Mouse (Mus musculus): ENCODE data around the gene Csf1.
"Not testable (repeated sequence)": the region's sequence is repeated elsewhere in the genome, so short reads cannot be mapped to it uniquely, and the experiment has no call there.

Csf1 gene

DNA sequence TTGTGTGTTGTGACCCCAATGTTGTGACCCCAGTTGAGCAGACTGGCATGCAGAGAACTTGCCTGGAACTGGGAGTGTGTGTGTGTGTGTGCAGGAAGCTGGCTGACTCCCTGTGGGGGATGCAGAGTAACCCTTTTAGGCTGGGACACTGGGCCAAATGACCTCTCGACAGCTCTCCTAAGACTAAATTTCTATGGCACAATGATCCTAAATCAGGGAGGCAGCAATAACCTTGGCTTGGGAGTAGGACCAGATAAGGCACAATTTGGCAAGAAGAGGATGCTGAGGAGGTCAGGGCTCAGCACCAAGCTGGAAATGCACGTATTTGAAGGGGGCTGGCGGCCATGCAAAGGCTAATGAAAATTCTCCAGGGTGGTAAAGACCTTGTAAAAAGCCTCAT lies 14.2 kb downstream of the Csf1 start:
- no peak for DNase-seq

GRCm38 (mm10) chr3:107743650-107744049 lies 16.6 kb downstream of the Csf1 start:
- no peak for DNase-seq

- peak; percentile 28 for DNase-seq
These were observed 17.2 kb downstream of the Csf1 start for GRCm38 (mm10) chr3:107743107-107743506.

DNA sequence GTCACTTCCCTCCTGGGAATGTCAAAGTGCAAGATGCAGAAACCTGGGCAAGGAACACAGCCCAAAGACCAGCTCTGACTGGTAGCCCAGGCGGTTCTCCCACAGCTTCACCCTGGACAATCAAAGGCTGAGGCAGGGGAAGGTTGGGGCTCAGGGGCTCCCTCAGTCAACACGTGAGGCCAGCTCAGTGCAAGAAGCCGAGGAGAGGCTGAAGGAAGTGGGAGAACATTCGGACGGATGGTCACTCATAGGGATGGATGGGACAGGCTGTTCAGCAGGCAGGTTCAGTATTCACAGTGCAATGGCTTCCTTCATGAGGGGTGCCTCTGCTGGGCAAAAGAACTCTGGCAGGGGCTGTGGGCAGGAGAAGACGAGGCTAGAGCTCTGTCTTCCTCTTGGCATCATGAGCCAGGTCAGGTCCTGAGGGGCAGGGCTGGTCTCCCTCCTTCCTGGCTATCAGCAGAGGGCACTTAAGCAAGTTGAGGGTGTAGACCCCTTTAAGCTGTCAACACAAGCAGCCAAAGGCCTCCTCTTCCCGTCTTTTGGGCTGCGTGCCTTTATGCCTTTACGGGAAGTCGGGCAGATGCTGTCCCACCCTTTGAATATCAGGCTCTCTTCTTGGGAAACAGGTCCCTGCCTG lies 18.1 kb downstream of the Csf1 start:
- no peak for DNase-seq

DNA sequence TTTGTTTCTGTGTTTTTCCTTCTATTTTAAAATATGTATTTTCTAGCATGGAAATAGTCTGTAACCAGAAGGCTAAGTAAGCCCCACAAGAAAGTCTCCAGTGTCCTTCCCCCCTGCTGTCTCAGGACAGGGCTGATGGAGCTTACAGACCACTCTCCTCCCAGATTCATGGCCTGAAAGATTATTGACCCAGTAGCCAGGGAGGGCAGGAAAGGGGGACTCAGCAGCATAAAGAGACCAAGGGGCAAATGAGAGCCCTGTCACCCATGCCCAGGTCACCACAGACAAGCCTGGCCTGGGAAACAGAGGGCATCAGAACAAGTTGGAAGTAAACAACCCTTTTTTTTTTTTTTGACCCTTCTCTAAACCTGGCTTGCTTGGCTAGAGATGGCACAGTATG lies 18.9 kb downstream of the Csf1 start:
- DNase-seq = no peak

DNA sequence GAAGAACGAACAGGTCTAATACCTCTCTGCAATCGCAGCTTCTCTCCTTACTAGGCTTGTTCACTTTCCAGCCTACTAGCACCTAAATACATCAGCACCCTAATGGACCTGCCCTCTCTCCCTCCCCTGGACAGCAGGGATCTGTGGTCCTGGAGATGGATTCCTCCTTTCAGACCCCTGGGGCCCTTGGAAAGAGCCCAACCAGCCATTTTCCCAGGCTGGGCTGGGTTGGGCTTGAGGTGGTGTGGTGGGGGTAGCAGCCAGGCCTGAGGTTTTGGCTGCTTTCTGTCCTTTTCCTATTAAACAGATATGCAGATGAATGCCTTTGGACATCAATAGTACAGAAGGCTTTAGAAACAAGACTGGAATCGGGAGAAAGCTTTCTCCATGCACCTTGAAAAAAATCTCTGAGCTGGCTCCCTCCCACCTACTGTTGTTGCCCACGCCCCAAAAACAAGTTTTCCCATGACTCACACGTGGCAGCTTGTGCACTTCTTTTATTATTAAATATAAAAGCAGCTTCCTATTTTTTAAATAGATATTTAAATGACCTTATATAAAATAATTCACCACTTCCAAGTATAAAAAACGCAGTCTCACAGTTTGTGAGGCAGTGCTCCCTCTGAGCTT lies 19.6 kb downstream of the Csf1 start:
- DNase-seq = peak; percentile 55

GRCm38 (mm10) chr3:107739966-107740365 lies 20.3 kb downstream of the Csf1 start:
- no peak for DNase-seq

DNA sequence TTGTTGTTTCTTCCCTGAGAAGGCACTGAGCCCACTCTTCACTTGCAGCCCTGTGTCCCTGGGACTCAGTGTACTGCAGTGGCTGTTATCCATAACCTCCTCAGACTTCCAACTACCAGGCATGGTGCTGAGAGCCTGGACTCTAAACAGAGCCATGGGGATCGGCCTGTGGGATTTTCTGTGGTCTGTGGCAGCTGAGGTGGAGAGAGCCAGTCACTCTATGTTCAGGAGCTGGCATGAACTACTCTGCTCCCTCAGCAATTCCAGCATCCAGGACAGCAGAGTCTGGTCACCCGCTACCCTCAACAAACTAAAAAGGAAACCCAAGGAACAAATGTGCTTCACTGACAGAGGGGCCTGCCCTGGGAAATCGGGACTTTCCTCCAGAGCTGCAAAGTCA lies 20.8 kb downstream of the Csf1 start:
- no peak for DNase-seq

DNA sequence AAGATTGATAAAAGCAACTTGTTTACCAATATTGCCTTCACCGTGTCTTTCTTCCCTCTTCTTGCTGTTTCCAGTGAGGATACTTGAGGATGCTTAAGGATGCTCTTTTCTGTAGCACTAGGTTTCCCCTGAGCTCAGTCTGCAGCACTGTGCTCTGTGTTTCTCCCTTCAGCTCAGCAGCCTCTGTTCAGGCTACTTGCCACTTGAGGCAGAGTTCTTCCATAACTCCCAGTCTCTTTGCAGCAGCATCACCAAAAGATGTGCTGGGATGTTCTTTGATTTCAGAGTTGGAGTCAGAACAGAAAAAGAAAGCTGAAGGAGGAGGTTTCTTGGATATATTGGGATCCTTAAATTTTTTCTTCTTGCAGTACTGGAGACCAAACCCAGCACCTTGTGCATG lies 21.6 kb downstream of the Csf1 start:
- no peak for DNase-seq

GRCm38 (mm10) chr3:107737609-107738190 lies 22.6 kb downstream of the Csf1 start:
- no peak for DNase-seq

- not testable (repeated sequence) for DNase-seq
These were observed 24.6 kb downstream of the Csf1 start for GRCm38 (mm10) chr3:107735620-107736019.

GRCm38 (mm10) chr3:107733329-107733728 lies 26.9 kb downstream of the Csf1 start:
- no peak for DNase-seq

- DNase-seq = no peak
These were observed 30.0 kb downstream of the Csf1 start for GRCm38 (mm10) chr3:107730236-107730635.

DNA sequence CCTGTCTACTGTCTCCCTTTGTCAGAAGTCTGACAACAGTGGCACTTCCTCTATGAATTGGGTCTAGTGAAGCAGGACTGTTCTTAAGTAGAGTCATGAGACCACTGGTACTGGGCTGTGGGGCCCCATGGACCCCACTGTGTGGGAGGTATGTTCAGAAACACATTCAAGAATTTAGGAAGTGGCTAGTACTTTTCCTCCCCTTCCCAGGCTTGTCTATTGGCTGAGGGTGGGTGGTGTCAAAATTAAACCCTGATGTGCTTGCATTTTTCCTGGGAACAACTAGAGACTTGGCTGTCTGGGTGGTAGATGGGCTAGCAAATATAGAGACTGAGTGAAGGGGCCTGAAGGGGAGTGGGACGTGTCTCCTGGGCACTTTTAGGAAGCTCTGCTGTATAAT lies 31.8 kb downstream of the Csf1 start:
- no peak for DNase-seq

GRCm38 (mm10) chr3:107715971-107716370 lies 44.3 kb downstream of the Csf1 start:
- no peak for DNase-seq

DNA sequence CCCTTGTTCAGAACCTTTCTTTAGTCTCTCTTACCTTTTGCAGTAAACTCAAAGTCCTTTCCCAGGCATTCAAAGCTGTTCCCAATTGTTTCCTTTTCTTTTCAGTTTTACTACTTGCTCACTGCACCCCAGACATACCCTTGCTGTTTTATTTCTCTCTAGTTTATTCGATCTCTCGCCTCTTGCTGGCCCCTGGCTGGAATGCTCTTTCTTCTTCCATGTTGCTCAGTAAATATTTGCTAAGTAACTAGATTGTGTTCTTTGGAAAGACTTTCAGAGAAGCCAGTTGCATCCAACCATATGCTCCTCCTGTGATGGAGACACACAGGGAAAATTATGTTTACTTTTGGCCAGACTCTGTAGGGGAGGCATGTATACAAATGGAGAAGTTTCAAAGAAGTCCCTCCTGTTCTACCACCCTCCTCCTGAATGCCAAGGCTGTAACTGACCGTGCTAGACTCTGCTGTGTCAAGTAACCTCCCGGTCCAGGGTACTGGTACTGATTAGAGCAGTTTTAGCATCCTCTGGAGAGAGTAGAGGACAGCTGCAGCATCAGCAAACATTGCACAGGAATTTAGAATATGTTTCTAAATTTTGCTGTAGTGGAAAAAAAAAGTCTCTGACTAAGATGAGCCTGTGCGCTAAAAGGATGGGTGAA lies 45.9 kb downstream of the Csf1 start:
- no peak for DNase-seq

- no peak for DNase-seq
These were observed 48.2 kb downstream of the Csf1 start for GRCm38 (mm10) chr3:107712081-107712480.

- no peak for DNase-seq
These were observed 51.1 kb downstream of the Csf1 start for GRCm38 (mm10) chr3:107709156-107709555.

GRCm38 (mm10) chr3:107707239-107707638 lies 53.0 kb downstream of the Csf1 start:
- no peak for DNase-seq

DNA sequence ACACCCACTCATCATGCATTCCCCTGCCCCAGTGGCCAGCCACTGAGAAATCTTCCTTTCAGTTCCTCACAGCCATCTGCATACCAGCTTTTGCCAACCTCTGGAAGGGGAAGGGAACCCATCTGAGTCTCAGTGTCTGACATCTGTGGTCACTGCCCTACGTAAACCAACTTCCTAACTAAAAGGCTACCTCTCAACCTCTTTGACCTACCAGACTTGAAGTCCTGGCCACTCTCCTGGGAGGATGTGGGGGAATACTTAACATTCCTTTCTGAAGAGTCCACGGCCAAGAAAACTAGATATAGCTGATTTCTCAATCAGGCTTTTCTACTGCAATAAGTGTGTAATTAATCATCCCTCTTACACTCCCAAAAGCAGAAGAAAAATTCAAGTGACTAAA lies 54.1 kb downstream of the Csf1 start:
- DNase-seq = no peak

DNA sequence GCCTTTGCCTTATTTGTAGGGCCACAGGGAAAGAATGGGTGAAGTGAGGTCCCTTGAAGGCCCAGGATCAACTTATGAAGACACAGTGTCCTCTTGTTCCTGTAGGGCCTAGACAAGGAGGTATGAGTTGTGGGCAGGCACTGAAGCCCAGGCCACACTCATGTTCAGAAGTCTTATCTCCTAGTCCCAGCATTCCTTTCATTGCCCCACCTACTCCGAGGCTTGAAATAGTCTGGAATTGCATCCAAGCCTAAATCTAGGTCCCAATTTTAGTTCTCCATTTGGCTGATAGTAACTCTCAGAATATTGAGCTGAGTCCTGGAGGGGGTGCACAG lies 55.9 kb downstream of the Csf1 start:
- no peak for DNase-seq

- no peak for DNase-seq
These were observed 56.4 kb downstream of the Csf1 start for GRCm38 (mm10) chr3:107703675-107704370.

DNA sequence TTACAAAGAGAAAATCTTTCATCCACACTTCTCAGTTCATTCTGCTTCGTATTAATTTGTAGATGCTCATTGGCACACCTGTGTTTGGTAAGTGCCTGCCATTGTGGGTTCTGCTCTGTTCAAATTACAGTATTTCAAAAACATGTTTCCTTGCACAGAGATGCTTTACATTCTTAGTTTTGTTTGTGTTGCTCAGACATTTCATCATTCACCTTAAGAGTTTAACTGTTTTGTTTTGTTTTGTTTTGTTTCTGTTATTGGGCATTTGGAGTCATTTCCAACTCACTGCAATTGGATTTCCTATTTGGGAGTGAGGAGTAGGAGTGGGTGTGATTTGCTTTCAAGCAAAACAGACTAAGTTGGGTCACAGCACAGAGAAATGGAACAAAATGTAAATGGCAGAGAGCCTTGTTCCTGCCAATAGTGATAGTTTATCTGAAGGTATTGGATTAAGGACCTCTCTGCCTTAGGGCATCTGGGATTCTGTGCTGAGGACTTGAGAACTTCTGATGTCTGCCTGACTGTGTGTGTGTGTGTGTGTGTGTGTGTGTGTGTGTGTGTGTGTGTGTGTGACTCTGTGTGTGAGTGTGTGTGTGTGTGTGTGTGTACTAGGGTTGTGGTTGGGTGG lies 58.4 kb downstream of the Csf1 start:
- no peak for DNase-seq
